Comparison of ENCODE assay signal across 10 mouse cellular contexts in genomic region chr15:85208332-85208731, GRCm38 (mm10). TPM values are rescaled to one million over a fixed set of nuclear protein-coding genes. Genes with fewer than 3 reads are reported as not detected.
DNase-seq lines count a peak whose midpoint lies in the region; ATAC-seq and TF ChIP-seq lines count a peak whose summit lies in the region.
"Had no signal": no experiment of that assay in that cellular context is flagged by ENCODE, and none has a peak within 500 bp of the region (broad histone marks: within the 10 kb centered on the region; RNA-seq: fewer than 3 reads in every experiment).

No protein-coding gene starts in this region.

- peaks cover 28% of the 10 kb centered on the region; the same call in 1 of the 2 replicates for H3K4me1 ChIP-seq in kidney, embryonic 14.5 days (ENCODE audit: control insufficient read depth, insufficient read depth, low read length)
- H3K4me1 ChIP-seq in heart, postnatal 0 days (ENCODE audit: control insufficient read depth, insufficient read depth), result peaks cover 7% of the 10 kb centered on the region; the same call in 1 of the 2 replicates
- H3K4me1 ChIP-seq in midbrain, embryonic 14.5 days (ENCODE audit: control insufficient read depth, insufficient read depth, low read length), result peaks cover 26% of the 10 kb centered on the region

- H3K27ac ChIP-seq in kidney, embryonic 14.5 days (ENCODE audit: low read depth, low read length), result peak overlapping the region; percentile 71; the same call in 1 of the 2 replicates
- H3K27ac ChIP-seq in heart, postnatal 0 days (ENCODE audit: low read depth), result 0 out of 2 replicates have a peak overlapping the region, but pooled peaks have one; percentile 22
- H3K27ac ChIP-seq in midbrain, embryonic 14.5 days (replicated peaks; ENCODE audit: low read depth, low read length), result no peak overlapping the region
- H3K27ac ChIP-seq: macrophage had no signal

- TF ChIP-seq EP300 in heart, postnatal 0 days (IDR thresholded peaks at IDR 0.05; ENCODE audit: low read depth), result no peak

- TF ChIP-seq CTCF in heart, postnatal 0 days (IDR thresholded peaks at IDR 0.05; ENCODE audit: low read depth), result no peak

- peaks cover 10% of the 10 kb centered on the region for H3K9me3 ChIP-seq in kidney, embryonic 14.5 days (ENCODE audit: control insufficient read depth, low read length)
- 0 out of 2 replicates have a peak, but pooled peaks cover 3% of the 10 kb centered on the region for H3K9me3 ChIP-seq in heart, postnatal 0 days (replicated peaks; ENCODE audit: control insufficient read depth, low read length)
- H3K9me3 ChIP-seq in midbrain, embryonic 14.5 days (ENCODE audit: control insufficient read depth, low read length), result no peaks in the 10 kb centered on the region

- H3K4me3 ChIP-seq in kidney, embryonic 14.5 days (ENCODE audit: low read length), result peak overlapping the region; percentile 72
- H3K4me3 ChIP-seq in heart, postnatal 0 days (ENCODE audit: low read depth, low read length), result no peak overlapping the region
- no peak overlapping the region for H3K4me3 ChIP-seq in midbrain, embryonic 14.5 days (replicated peaks; ENCODE audit: low read depth, low read length)
- H3K4me3 ChIP-seq: erythroblast, embryonic 14.5 days had no signal

- no peaks in the 10 kb centered on the region for H3K27me3 ChIP-seq in kidney, embryonic 14.5 days (ENCODE audit: control insufficient read depth, insufficient read depth, low read length)
- peaks cover 20% of the 10 kb centered on the region for H3K27me3 ChIP-seq in heart, postnatal 0 days (ENCODE audit: control insufficient read depth, insufficient read depth, low read length)
- H3K27me3 ChIP-seq in midbrain, embryonic 14.5 days (ENCODE audit: control insufficient read depth, insufficient read depth, low read length), result no peaks in the 10 kb centered on the region; the same call in 1 of the 2 replicates

- WGBS in kidney, embryonic 14.5 days, result 16% methylated on average over 10 of the region's 10 CpGs
- 29% methylated on average over 10 of the region's 10 CpGs for WGBS in heart, postnatal 0 days
- 9% methylated on average over 10 of the region's 10 CpGs for WGBS in midbrain, embryonic 14.5 days

- peaks cover 13% of the 10 kb centered on the region; the same call in 1 of the 2 replicates for H3K36me3 ChIP-seq in kidney, embryonic 14.5 days (ENCODE audit: control insufficient read depth, insufficient read depth, low read length)
- H3K36me3 ChIP-seq in heart, postnatal 0 days (replicated peaks; ENCODE audit: control insufficient read depth, insufficient read depth, low read length), result no peaks in the 10 kb centered on the region
- H3K36me3 ChIP-seq in midbrain, embryonic 14.5 days (ENCODE audit: control insufficient read depth, insufficient read depth, low read length), result no peaks in the 10 kb centered on the region

- no peak for ATAC-seq in kidney, embryonic 14.5 days (ENCODE audit: low FRiP score, low TSS enrichment)
- ATAC-seq in heart, postnatal 0 days (ENCODE audit: insufficient read depth, low read depth), result no peak
- no peak for ATAC-seq in midbrain, embryonic 14.5 days (ENCODE audit: low FRiP score, low TSS enrichment)

- H3K4me2 ChIP-seq in kidney, embryonic 14.5 days (replicated peaks; ENCODE audit: low read depth, low read length), result peak overlapping the region; percentile 86
- peak overlapping the region; percentile 90 for H3K4me2 ChIP-seq in heart, postnatal 0 days (ENCODE audit: low read depth, low read length)
- H3K4me2 ChIP-seq in midbrain, embryonic 14.5 days (ENCODE audit: low read length), result peak overlapping the region; percentile 85

- H3K9ac ChIP-seq in kidney, embryonic 14.5 days (ENCODE audit: low read depth, low read length), result peak overlapping the region; percentile 90
- no peak overlapping the region for H3K9ac ChIP-seq in heart, postnatal 0 days (replicated peaks; ENCODE audit: low read depth, low read length)
- 0 out of 2 replicates have a peak overlapping the region, but pooled peaks have one; percentile 20 for H3K9ac ChIP-seq in midbrain, embryonic 14.5 days (replicated peaks; ENCODE audit: low read length)

- DNase-seq in kidney, postnatal 25 days, result no peak
- peak; percentile 57 for DNase-seq in embryo, embryonic 10 days (ENCODE audit: low spot score)
- DNase-seq in heart, postnatal 0 days (ENCODE audit: low spot score), result no peak
- DNase-seq in midbrain, embryonic 14.5 days, result peak; percentile 49
- DNase-seq in urinary bladder, postnatal 14 days (ENCODE audit: low spot score), result no peak
- DNase-seq in layer of hippocampus, adult 8-10 months (ENCODE audit: low spot score in 2 of 2), result no peak
- DNase-seq in urinary bladder, postnatal 10 days (ENCODE audit: low spot score), result no peak

RNA-seq across cellular contexts. Expression of gene Fbln1, which starts 2.6 kb away (rescaled TPM):
- 174 and 188 TPM in 2 replicates for polyA plus RNA-seq in kidney, embryonic 14.5 days (2014; fragmentation: Nextera tagmentation; extraction: Ambion mirVana)
- 81.1 and 85.9 TPM in 2 replicates for total RNA-seq in heart, postnatal 0 days (2014; rRNA removed; ENCODE audit: low replicate concordance)
- 52.9 and 62.6 TPM in 2 replicates for polyA plus RNA-seq in heart, postnatal 0 days (2015; fragmentation: Nextera tagmentation; extraction: Ambion mirVana)
- polyA plus RNA-seq in midbrain, embryonic 14.5 days (2014; fragmentation: Nextera tagmentation; extraction: Ambion mirVana), result 16.7 and 37.0 TPM in 2 replicates
- 10 to 100 TPM; 13.0 to 19.7 (median 16.1) TPM for total RNA-seq in layer of hippocampus, adult 8-10 months (2022)
- polyA plus RNA-seq: erythroblast, embryonic 14.5 days; macrophage had no signal

Comparison
In these comparisons a context has a peak if more than half of its experiments do, and no peak if none do; other contexts are left out.
1. DNase-seq: peak in embryo, embryonic 10 days (single experiment) and midbrain, embryonic 14.5 days (single experiment); none in kidney, postnatal 25 days (0 of 2), heart, postnatal 0 days (single experiment), urinary bladder, postnatal 14 days (single experiment), layer of hippocampus, adult 8-10 months (0 of 2) and urinary bladder, postnatal 10 days (single experiment).
2. Peak in every context shown above with its lines, with median percentiles within 50 percentile points of each other: H3K4me2 ChIP-seq.